Mouse (Mus musculus) limb, embryonic 13.5 days (tissue): ENCODE results near the gene Gfap. TPM values are rescaled to one million over a fixed set of nuclear protein-coding genes. Genes with fewer than 3 reads are reported as not detected.

Source experiments
- ATAC-seq: fragments of 200-750 bp; cut with Nextera tagmentation; 2 replicates; pipeline ENCODE4 v1.8.0; 2017; ENCODE audit warnings: low read depth, moderate number of reproducible peaks, moderate TSS enrichment; ENCODE audit not compliant: low FRiP score
- H3K27ac ChIP-seq: fragments of 300-500 bp; sonication (generic); 2 replicates; pipeline ENCODE4 v1.5.1; 2015; ENCODE audit warnings: inconsistent platforms, mild to moderate bottlenecking, moderate library complexity
- H3K27me3 ChIP-seq: fragments of 300-500 bp; sonication (generic); 2 replicates; pipeline ENCODE4 v1.6.1; 2015; ENCODE audit warnings: mild to moderate bottlenecking, inconsistent platforms
- H3K36me3 ChIP-seq: fragments of 300-500 bp; sonication (generic); 2 replicates; pipeline ENCODE4 v1.6.1; 2015; ENCODE audit warnings: inconsistent platforms, mild to moderate bottlenecking, moderate library complexity
- H3K4me1 ChIP-seq: fragments of 300-500 bp; sonication (generic); 2 replicates; pipeline ENCODE4 v1.6.1; 2015; ENCODE audit warnings: inconsistent platforms
- H3K4me2 ChIP-seq: fragments of 300-500 bp; sonication (generic); replicated peaks from 2 replicates; pipeline ENCODE4 v1.6.1; 2015; ENCODE audit warnings: inconsistent platforms, mild to moderate bottlenecking, moderate library complexity
- H3K4me3 ChIP-seq: fragments of 300-500 bp; sonication (generic); 2 replicates; pipeline ENCODE4 v1.5.1; 2015; ENCODE audit warnings: moderate library complexity, mild to moderate bottlenecking, inconsistent platforms
- H3K9ac ChIP-seq: fragments of 300-500 bp; sonication (generic); 2 replicates; pipeline ENCODE4 v1.6.1; 2015; ENCODE audit warnings: mild to moderate bottlenecking, inconsistent platforms
- H3K9me3 ChIP-seq: fragments of 300-500 bp; sonication (generic); 2 replicates; pipeline ENCODE4 v1.6.1; 2016; ENCODE audit warnings: inconsistent platforms
- WGBS: fragments of 180-500 bp; shearing (Covaris S2); methylation state at CpG from one replicate; pipeline ENCODE4 v1.1.7; 2015; 5-methylcytosine and 5-hydroxymethylcytosine counted together
- polyA plus RNA-seq: library from polyadenylated mRNA; unstranded; fragments of >200 nt; fragmentation: Nextera tagmentation; extraction: Ambion mirVana; gene quantifications from 2 replicates; pipeline ENCODE4 v1.2.1, GENCODE M21; 2015

Gfap gene
- 0.37 and 0.48 TPM in 2 replicates for polyA plus RNA-seq

DNA sequence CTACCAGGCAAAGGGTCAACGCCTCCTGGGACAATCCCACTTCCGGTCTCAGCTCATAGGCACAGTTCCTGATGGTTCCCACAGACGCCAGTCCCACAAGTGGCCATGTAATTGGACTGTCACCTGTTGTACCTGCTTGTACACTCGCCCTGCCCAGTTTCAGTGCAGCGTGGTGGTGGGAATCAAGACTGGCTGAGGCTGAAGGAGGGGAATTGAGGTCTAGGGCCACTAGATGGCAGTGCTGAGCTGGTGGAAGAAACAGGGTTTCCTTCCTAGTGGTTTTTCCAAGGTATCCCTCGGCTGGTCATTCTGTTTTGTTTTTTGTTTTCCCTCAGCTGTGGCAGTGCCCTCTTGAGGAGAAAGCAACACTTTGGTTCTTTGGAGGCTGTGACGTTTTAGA is at the start of gene Gfap:
Gene Gfap, minus strand, starts transcription at position 150 of the 400 bp plus-strand sequence.
- ATAC-seq = peak; percentile 52
- 12% methylated on average over 7 of the region's 7 CpGs for WGBS
- no peak within 1 kb of the TSS for H3K4me3 ChIP-seq
- peaks cover 19% of the 10 kb centered on the region for H3K27me3 ChIP-seq
- H3K27ac ChIP-seq = no peak within 1 kb of the TSS
- H3K36me3 ChIP-seq = peaks cover 10% of the 10 kb centered on the region
- peak within 1 kb of the TSS; percentile 35; the same call in 1 of the 2 replicates for H3K9ac ChIP-seq
- no peaks in the 10 kb centered on the region for H3K4me1 ChIP-seq
- no peak within 1 kb of the TSS for H3K4me2 ChIP-seq
- no peaks in the 10 kb centered on the region for H3K9me3 ChIP-seq

DNA sequence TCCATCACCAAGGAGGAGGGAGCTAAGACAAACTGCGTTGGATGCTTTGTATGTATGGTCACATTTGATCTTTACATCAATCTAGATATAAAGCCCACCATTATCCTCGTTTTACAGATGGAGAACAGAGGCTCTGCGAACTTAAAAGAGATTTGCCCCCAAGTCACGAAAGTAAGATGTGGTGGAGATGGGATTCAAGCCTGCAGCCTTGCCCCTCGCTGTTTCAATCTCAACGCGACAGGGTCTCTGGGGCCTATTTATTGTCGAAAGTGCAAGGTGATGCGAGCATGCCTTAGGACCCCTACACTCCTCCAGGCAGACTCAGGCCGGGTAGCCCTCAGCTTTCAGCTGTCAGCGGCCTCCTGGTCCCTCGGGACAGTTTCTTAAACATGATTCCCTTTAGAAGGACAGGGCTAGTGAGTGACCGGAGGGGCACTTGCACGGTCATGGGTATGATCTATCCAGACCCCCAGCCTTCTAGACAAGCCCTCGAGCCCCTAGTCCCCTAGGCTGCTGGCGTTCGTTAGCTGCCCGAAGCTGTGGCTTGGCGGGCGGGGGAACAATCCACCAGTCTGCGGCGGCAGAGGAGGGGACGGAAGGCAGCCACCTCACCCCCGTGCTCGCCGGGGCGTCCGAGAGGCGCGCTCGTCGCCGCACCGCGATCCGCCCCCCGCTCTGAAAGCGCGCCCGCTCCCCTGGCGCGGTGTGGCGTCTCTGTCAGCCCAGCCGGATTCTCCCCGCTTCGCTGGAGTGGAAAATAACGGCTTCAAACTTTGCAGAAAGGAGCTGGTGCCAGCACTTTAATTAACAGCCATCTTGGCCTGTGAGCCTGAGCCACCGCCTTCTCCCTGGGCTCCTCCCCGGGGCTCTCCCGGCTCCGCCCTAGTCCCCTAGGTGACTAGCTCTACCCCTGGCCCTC is 47.6 kb upstream of the Gfap start:
- Histone ChIP-seq H3K4me1 (peaks cover 39% of the 10 kb centered on the region), H3K27ac (no peak overlapping the region)

GRCm38 (mm10) chr11:102946992-102947343 is 46.3 kb upstream of the Gfap start:
- Histone ChIP-seq H3K27ac (no peak overlapping the region), H3K4me2 (peak overlapping the region; percentile 75), H3K36me3 (no peaks in the 10 kb centered on the region), H3K9ac (no peak overlapping the region), H3K9me3 (no peaks in the 10 kb centered on the region), H3K4me1 (peaks cover 35% of the 10 kb centered on the region), H3K4me3 (peak overlapping the region; percentile 45), H3K27me3 (peaks cover 100% of the 10 kb centered on the region)
- WGBS = 7% methylated on average over 8 of the region's 8 CpGs
- peak; percentile 29; the same call in 1 of the 2 replicates for ATAC-seq

More for the DNA sequence above, 47.6 kb upstream of the Gfap start:
- H3K4me3 ChIP-seq = peak overlapping the region; percentile 54
- peak overlapping the region; percentile 86 for H3K4me2 ChIP-seq
- H3K9me3 ChIP-seq = no peaks in the 10 kb centered on the region
- no peak for ATAC-seq
- whole genome bisulfite sequencing = 2% methylated on average over 51 of the region's 51 CpGs
- H3K27me3 ChIP-seq = peaks cover 100% of the 10 kb centered on the region
- H3K9ac ChIP-seq = peak overlapping the region; percentile 72
- no peaks in the 10 kb centered on the region for H3K36me3 ChIP-seq

- H3K36me3 ChIP-seq = no peaks in the 10 kb centered on the region
- H3K9me3 ChIP-seq = no peaks in the 10 kb centered on the region
- peaks cover 35% of the 10 kb centered on the region for H3K4me1 ChIP-seq
- peak; percentile 86 for ATAC-seq
- peak within 1 kb of the TSS; percentile 45 for H3K4me3 ChIP-seq
- peak within 1 kb of the TSS; percentile 75 for H3K4me2 ChIP-seq
- H3K9ac ChIP-seq = peak within 1 kb of the TSS; percentile 43
- WGBS = under 1% methylated on average over 80 of the region's 87 CpGs
- peaks cover 100% of the 10 kb centered on the region for H3K27me3 ChIP-seq
- no peak within 1 kb of the TSS for H3K27ac ChIP-seq
Observed at GRCm38 (mm10) chr11:102946265-102946991, 45.7 kb upstream of the Gfap start, which contains the start of gene C1ql1. Gene C1ql1 (minus strand): TSS chr11:102946688.

DNA sequence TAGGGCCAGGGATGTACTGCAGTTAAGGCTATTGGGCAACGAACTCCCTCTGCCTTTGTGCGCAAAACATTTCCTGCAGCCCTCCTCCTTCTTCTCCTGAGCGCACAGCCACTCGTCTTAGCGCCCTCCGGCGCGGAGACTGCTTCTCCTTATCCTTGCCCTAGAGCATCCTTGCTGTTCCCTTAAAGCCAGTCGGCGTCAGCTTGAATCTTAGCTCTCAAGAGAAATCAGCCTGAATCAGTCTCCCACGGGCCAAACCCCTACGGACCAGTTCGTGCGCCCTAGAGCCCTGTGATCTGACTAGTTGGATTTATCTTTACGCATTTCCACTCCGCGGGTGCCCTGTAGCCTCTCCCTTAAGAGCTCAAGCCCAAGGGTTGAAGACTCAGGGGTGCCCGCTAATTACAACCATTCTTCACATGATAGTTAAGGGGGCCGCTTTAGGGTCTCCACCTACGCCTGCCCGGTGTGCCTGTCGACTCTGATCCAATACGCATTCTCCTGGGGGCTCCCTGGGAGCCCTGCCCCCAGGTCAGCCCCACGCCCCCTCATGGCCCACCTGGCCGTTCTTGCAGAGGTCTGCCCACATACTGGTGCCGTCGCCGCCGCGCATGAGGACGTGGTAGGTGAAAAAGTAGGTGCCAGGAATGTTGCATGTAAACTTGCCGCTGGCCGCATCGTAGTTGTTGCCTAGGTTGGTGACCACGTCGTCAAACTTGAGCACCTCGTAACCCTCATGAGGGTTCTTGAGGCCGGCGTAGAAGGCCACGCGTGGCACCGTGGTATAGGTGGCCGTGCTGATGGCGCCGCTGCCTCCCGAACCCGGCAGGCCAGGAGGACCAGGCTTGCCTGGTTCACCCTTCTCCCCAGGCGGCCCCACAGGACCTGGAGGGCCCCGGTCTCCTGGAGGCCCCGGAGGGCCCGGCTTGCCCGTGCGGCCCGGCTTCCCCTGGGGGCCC is 44.9 kb upstream of the Gfap start:
- no peak overlapping the region for H3K27ac ChIP-seq
- no peak for ATAC-seq
- H3K4me3 ChIP-seq = peak overlapping the region; percentile 45
- H3K27me3 ChIP-seq = peaks cover 100% of the 10 kb centered on the region
- no peaks in the 10 kb centered on the region for H3K36me3 ChIP-seq
- peak overlapping the region; percentile 75 for H3K4me2 ChIP-seq
- peaks cover 35% of the 10 kb centered on the region for H3K4me1 ChIP-seq
- 3% methylated on average over 54 of the region's 54 CpGs for WGBS
- H3K9ac ChIP-seq = peak overlapping the region; percentile 43; the same call in 1 of the 2 replicates
- no peaks in the 10 kb centered on the region for H3K9me3 ChIP-seq

DNA sequence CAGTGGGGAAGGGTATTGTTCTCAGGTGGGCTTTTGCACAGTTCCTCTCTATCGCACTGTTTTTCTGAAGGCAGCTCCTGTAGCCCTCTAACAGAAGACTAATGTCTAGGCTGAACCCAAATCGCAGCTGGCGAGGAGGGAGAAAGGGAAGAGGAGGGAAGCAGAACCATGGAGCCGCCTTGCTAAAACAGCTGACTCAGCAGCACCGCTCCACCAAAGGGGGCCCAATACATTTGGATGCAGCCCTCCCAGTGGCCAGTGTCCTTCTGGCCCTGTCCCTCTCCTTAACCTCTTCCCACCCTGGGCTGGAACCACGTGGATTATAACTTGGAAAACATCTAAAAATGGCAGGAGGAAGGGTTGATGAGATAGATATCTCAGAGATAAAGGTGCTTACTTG is 40.5 kb upstream of the Gfap start:
- Histone ChIP-seq H3K4me2 (no peak overlapping the region), H3K9me3 (no peaks in the 10 kb centered on the region), H3K27ac (no peak overlapping the region), H3K27me3 (peaks cover 79% of the 10 kb centered on the region), H3K4me3 (no peak overlapping the region), H3K36me3 (no peaks in the 10 kb centered on the region), H3K4me1 (peaks cover 45% of the 10 kb centered on the region), H3K9ac (no peak overlapping the region)
- 63% methylated on average over 6 of the region's 6 CpGs for WGBS
- ATAC-seq = no peak

- no peak overlapping the region for H3K4me3 ChIP-seq
- H3K9ac ChIP-seq = peak overlapping the region; percentile 48; the same call in 1 of the 2 replicates
- ATAC-seq = no peak
- H3K27ac ChIP-seq = no peak overlapping the region
- WGBS = 37% methylated on average over 13 of the region's 13 CpGs
- peaks cover 32% of the 10 kb centered on the region for H3K4me1 ChIP-seq
- H3K4me2 ChIP-seq = 0 out of 2 replicates have a peak overlapping the region, but pooled peaks have one; percentile 25
- no peaks in the 10 kb centered on the region for H3K9me3 ChIP-seq
- H3K36me3 ChIP-seq = no peaks in the 10 kb centered on the region
- peaks cover 58% of the 10 kb centered on the region for H3K27me3 ChIP-seq
Observed at GRCm38 (mm10) chr11:102939024-102939675, 38.4 kb upstream of the Gfap start.

- WGBS = 36% methylated on average over 3 of the region's 3 CpGs
- H3K36me3 ChIP-seq = no peaks in the 10 kb centered on the region
- no peak overlapping the region for H3K4me3 ChIP-seq
- H3K27ac ChIP-seq = no peak overlapping the region
- peaks cover 43% of the 10 kb centered on the region for H3K27me3 ChIP-seq
- H3K9ac ChIP-seq = no peak overlapping the region
- ATAC-seq = no peak
- peaks cover 32% of the 10 kb centered on the region for H3K4me1 ChIP-seq
- H3K9me3 ChIP-seq = no peaks in the 10 kb centered on the region
- no peak overlapping the region for H3K4me2 ChIP-seq
Observed at GRCm38 (mm10) chr11:102937529-102938182, 36.9 kb upstream of the Gfap start.

- no peak for ATAC-seq
- no peak overlapping the region for H3K4me2 ChIP-seq
- no peaks in the 10 kb centered on the region for H3K36me3 ChIP-seq
- H3K9me3 ChIP-seq = no peaks in the 10 kb centered on the region
- 21% methylated on average over 4 of the region's 4 CpGs for WGBS
- peaks cover 29% of the 10 kb centered on the region for H3K27me3 ChIP-seq
- peaks cover 32% of the 10 kb centered on the region for H3K4me1 ChIP-seq
- H3K27ac ChIP-seq = no peak overlapping the region
- H3K4me3 ChIP-seq = no peak overlapping the region
- H3K9ac ChIP-seq = no peak overlapping the region
Observed at GRCm38 (mm10) chr11:102936272-102936671, 35.6 kb upstream of the Gfap start.

DNA sequence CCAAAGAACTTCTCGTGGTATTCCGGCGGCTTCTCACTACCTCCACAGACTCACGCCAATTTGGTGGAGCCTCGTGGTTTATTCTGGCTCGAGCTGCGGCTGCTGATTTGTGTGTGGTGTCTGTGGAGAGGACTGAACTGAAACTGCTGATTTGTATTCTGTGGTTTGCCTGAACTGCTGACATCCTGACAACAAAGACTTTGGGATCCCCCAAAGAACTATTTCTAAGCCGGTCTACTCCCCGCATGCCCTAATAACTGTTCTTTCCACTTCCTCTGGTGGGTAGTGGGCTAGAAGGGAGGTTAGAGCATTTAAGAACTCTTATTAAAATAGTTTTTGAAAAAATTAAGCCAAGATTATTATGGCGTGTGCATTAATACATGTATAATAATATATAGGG is 30.0 kb upstream of the Gfap start:
- no peak overlapping the region for H3K4me2 ChIP-seq
- no peaks in the 10 kb centered on the region; the same call in 1 of the 2 replicates for H3K27me3 ChIP-seq
- H3K36me3 ChIP-seq = no peaks in the 10 kb centered on the region
- H3K9me3 ChIP-seq = no peaks in the 10 kb centered on the region
- 87% methylated on average over 10 of the region's 10 CpGs for WGBS
- 0 out of 2 replicates have a peak, but pooled peaks cover 1% of the 10 kb centered on the region for H3K4me1 ChIP-seq
- no peak overlapping the region for H3K4me3 ChIP-seq
- H3K27ac ChIP-seq = no peak overlapping the region
- no peak for ATAC-seq
- no peak overlapping the region for H3K9ac ChIP-seq
